Mouse (Mus musculus): ENCODE results near the gene Vps51. TPM values are rescaled to one million over a fixed set of nuclear protein-coding genes. Genes with fewer than 3 reads are reported as not detected.
A peak's percentile ranks its signal among the peaks of the same experiment; 100 is the strongest.
"Not testable (repeated sequence)": the region's sequence is repeated elsewhere in the genome, so short reads cannot be mapped to it uniquely, and the experiment has no call there.

Vps51 gene
- total RNA-seq, 2 experiments from 2014 or later = 82.0 to 92.0 TPM

GRCm38 (mm10) chr19:6048681-6049410, 28.2 kb downstream of the Vps51 start:
- no peak for DNase-seq (ENCODE audit: low spot score in 2 of 2)

GRCm38 (mm10) chr19:6047899-6048166, 29.2 kb downstream of the Vps51 start:
- DNase-seq (ENCODE audit: low spot score in 2 of 2) = no peak

GRCm38 (mm10) chr19:6047154-6047898, 29.7 kb downstream of the Vps51 start:
- no peak for DNase-seq (ENCODE audit: low spot score in 2 of 2)

GRCm38 (mm10) chr19:6046294-6047153, 30.5 kb downstream of the Vps51 start, which contains the start of gene Syvn1:
Gene Syvn1 (plus strand): TSS chr19:6046576.
- DNase-seq (ENCODE audit: low spot score in 2 of 2) = peak; percentile 85 to 91

- DNase-seq (ENCODE audit: low spot score in 2 of 2) = no peak
Observed at GRCm38 (mm10) chr19:6045366-6046293, 31.4 kb downstream of the Vps51 start.

GRCm38 (mm10) chr19:6044102-6044501, 32.9 kb downstream of the Vps51 start:
- not testable (repeated sequence) for DNase-seq (ENCODE audit: low spot score in 2 of 2)

- DNase-seq (ENCODE audit: low spot score in 2 of 2) = no peak
Observed at GRCm38 (mm10) chr19:6042293-6042692, 34.7 kb downstream of the Vps51 start.

- DNase-seq (ENCODE audit: low spot score in 2 of 2) = no peak
Observed at GRCm38 (mm10) chr19:6040002-6040401, 37.0 kb downstream of the Vps51 start.

GRCm38 (mm10) chr19:6038326-6038725, 38.7 kb downstream of the Vps51 start:
- no peak for DNase-seq (ENCODE audit: low spot score in 2 of 2)

- DNase-seq (ENCODE audit: low spot score in 2 of 2) = no peak
Observed at GRCm38 (mm10) chr19:6037695-6038094, 39.3 kb downstream of the Vps51 start.

GRCm38 (mm10) chr19:6035966-6036585, 41.0 kb downstream of the Vps51 start:
- DNase-seq (ENCODE audit: low spot score in 2 of 2) = no peak

GRCm38 (mm10) chr19:6030520-6031280, 46.3 kb downstream of the Vps51 start:
- DNase-seq (ENCODE audit: low spot score in 2 of 2) = no peak

GRCm38 (mm10) chr19:6029426-6029825, 47.6 kb downstream of the Vps51 start:
- DNase-seq (ENCODE audit: low spot score in 2 of 2) = no peak

- DNase-seq (ENCODE audit: low spot score in 2 of 2) = no peak
Observed at GRCm38 (mm10) chr19:6028991-6029390, 48.0 kb downstream of the Vps51 start.

- DNase-seq (ENCODE audit: low spot score in 2 of 2) = no peak
Observed at GRCm38 (mm10) chr19:6023930-6024329, 53.1 kb downstream of the Vps51 start.

GRCm38 (mm10) chr19:6023059-6023458, 54.0 kb downstream of the Vps51 start:
- DNase-seq (ENCODE audit: low spot score in 2 of 2) = no peak

GRCm38 (mm10) chr19:6020276-6020675, 56.8 kb downstream of the Vps51 start:
- DNase-seq (ENCODE audit: low spot score in 2 of 2) = no peak

- peak; percentile 87 to 88 for DNase-seq (ENCODE audit: low spot score in 2 of 2)
Observed at GRCm38 (mm10) chr19:6018142-6019089, 58.6 kb downstream of the Vps51 start.
